Mouse (Mus musculus) 3134 (cell line): Measurements from ENCODE around the gene Mtx1.

Source experiments
- DNase-seq: peaks from one replicate; pipeline ENCODE4 v3.0.0-alpha.2; 2011; ENCODE audit warnings: low spot score; ENCODE audit not compliant: insufficient read length; ENCODE audit errors: extremely low read depth

Gene Mtx1

DNA sequence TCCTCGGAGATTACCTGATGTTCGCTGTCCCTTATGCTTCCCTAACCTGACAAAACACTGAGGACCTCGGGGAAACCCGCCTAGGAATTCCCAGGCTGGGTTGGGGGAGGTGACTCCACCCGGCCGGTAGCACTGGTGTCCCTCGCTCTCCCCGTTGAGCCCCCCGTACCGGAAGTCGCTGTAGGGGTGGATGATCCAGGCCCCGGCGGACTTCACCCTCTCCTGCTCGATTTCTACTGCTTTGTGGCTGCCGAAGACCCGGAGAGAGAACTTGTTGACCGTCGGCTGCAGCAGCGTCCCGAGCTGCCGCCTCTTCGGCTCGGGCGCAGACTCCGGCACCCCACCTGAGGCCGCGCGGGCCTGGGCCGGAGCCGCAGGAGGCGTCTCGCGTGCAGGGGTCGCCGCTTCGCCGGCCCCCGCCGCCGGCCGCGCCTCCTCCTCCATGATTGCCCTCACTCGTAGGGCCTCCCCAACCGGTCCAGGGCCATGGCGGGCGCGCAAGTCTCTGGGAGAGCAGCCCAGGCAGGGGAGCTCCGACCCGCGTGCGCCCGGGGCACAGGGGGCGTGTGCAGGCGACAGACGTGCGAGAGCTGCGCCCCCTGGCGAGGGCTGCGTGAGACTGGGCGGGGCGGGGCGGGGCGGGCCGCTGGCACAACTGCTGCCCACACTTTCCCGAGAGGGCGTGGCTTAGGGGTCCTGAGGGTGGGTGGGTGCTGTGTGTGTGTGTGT, 67.1 kb downstream of the Mtx1 start, which contains the start of gene Hcn3:
Hcn3 (minus strand) TSS at position 581 of the 729 bp plus-strand sequence.
- DNase-seq = no peak

DNA sequence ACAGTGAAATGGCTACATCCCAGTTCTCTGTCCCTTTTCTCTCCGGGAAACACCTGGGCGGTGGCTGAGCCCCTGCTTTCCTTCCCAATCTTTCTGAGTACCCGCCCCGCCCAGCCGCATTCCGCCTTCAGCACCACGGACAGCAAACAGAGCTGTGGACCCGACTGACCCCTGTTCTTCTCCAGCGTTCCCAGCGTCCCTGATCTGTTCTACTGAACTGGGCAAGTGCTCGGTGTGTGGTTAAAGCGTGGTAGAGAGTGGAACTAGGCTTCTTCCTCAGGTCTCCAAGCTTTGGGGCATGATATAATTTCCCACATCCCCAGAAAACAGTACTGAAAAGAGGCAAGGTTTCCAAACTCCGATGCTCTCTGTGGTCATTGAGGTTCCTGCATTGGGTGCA, 67.7 kb downstream of the Mtx1 start:
- DNase-seq = no peak
